In the genomic region with DNA sequence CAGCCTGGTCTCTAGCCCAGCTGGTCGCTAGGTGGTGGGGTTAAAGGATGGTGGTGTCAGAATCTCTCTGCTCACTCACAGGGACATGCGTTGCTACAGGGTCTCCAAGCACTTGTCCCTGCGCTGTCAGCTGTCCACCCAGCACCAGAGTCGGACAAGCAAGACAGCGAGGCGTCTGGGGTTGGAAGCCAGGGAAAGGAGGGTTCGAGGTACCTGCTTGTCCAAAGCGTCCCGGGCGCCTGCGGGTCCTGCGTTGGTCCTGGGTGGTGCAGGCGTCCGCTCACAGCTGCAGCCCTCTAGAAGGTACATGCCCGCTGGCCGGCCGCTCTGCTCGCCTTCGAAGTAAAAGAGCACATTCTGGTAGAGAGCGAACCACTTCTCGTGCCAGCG, we compare ENCODE assay signal across 8 mouse cellular contexts. TPM values are rescaled to one million over a fixed set of nuclear protein-coding genes. Genes with fewer than 3 reads are reported as not detected.
DNase-seq lines count a peak whose midpoint lies in the region; ATAC-seq lines count a peak whose summit lies in the region.

No protein-coding gene starts in this region.

- H3K4me3 ChIP-seq in kidney, embryonic 14.5 days (ENCODE audit: low read length), result peak overlapping the region; percentile 63
- peak overlapping the region; percentile 61 for H3K4me3 ChIP-seq in midbrain, embryonic 13.5 days (replicated peaks)

- no peak for DNase-seq in kidney, adult 11 months
- DNase-seq in adrenal gland, postnatal 36 days, result peak; percentile 5 to 16
- DNase-seq in kidney, postnatal 14 days, result peak; percentile 8
- DNase-seq in testis, postnatal 10 days (ENCODE audit: low spot score), result peak; percentile 39
- DNase-seq in MN1 (ENCODE audit: low spot score), result no peak

- peak; percentile 73 for ATAC-seq in kidney, embryonic 14.5 days (ENCODE audit: low FRiP score, low TSS enrichment)
- 0 out of 2 replicates have a peak, but pooled peaks have one; percentile 12 for ATAC-seq in granulocyte monocyte progenitor cell, adult 5-6 weeks (replicated peaks; ENCODE audit: poor library complexity, severe bottlenecking)
- peak; percentile 31; the same call in 1 of the 2 replicates for ATAC-seq in midbrain, embryonic 13.5 days

- H3K36me3 ChIP-seq in kidney, embryonic 14.5 days (ENCODE audit: control insufficient read depth, insufficient read depth, low read length), result no peaks in the 10 kb centered on the region
- H3K36me3 ChIP-seq in midbrain, embryonic 13.5 days, result no peaks in the 10 kb centered on the region

- peaks cover 25% of the 10 kb centered on the region for H3K27me3 ChIP-seq in kidney, embryonic 14.5 days (ENCODE audit: control insufficient read depth, insufficient read depth, low read length)
- H3K27me3 ChIP-seq in midbrain, embryonic 13.5 days, result peaks cover 28% of the 10 kb centered on the region

- no peaks in the 10 kb centered on the region for H3K9me3 ChIP-seq in kidney, embryonic 14.5 days (ENCODE audit: control insufficient read depth, low read length)
- H3K9me3 ChIP-seq in midbrain, embryonic 13.5 days, result no peaks in the 10 kb centered on the region

- no peaks in the 10 kb centered on the region for H3K4me1 ChIP-seq in kidney, embryonic 14.5 days (ENCODE audit: control insufficient read depth, insufficient read depth, low read length)
- peaks cover 14% of the 10 kb centered on the region for H3K4me1 ChIP-seq in midbrain, embryonic 13.5 days (replicated peaks)

- 11% methylated on average over 22 of the region's 22 CpGs for WGBS in kidney, embryonic 14.5 days
- WGBS in midbrain, embryonic 13.5 days, result 7% methylated on average over 22 of the region's 22 CpGs

- peak overlapping the region; percentile 96 for H3K4me2 ChIP-seq in kidney, embryonic 14.5 days (replicated peaks; ENCODE audit: low read depth, low read length)
- H3K4me2 ChIP-seq in midbrain, embryonic 13.5 days (replicated peaks), result peak overlapping the region; percentile 94

- H3K27ac ChIP-seq in kidney, embryonic 14.5 days (ENCODE audit: low read depth, low read length), result no peak overlapping the region
- H3K27ac ChIP-seq in midbrain, embryonic 13.5 days, result no peak overlapping the region

- H3K9ac ChIP-seq in kidney, embryonic 14.5 days (ENCODE audit: low read depth, low read length), result peak overlapping the region; percentile 51; the same call in 1 of the 2 replicates
- H3K9ac ChIP-seq in midbrain, embryonic 13.5 days (replicated peaks), result peak overlapping the region; percentile 65

RNA-seq across cellular contexts. Expression of a gene that starts 0.5 kb away (rescaled TPM):
- 1.5 and 1.7 TPM in 2 replicates for polyA plus RNA-seq in kidney, embryonic 14.5 days (2014; fragmentation: Nextera tagmentation; extraction: Ambion mirVana)
- total RNA-seq in adrenal gland, postnatal 36 days (2021), result 1 to 10 TPM; 2.6 to 2.7 TPM
- 1.1 and 1.7 TPM in 2 replicates for total RNA-seq in granulocyte monocyte progenitor cell, adult 5-6 weeks (2014; fragmentation: Nextera tagmentation)
- 0.26 and 0.73 TPM in 2 replicates for total RNA-seq in granulocyte monocyte progenitor cell, adult 5-6 weeks (2017)
- 1.8 and 2.2 TPM in 2 replicates for polyA plus RNA-seq in midbrain, embryonic 13.5 days (2015; fragmentation: Nextera tagmentation; extraction: Ambion mirVana)

Comparison
In these comparisons a context has a peak if more than half of its experiments do, and no peak if none do; other contexts are left out.
1. DNase-seq: peak in adrenal gland, postnatal 36 days (2 of 2), kidney, postnatal 14 days (single experiment) and testis, postnatal 10 days (single experiment); none in kidney, adult 11 months (single experiment) and MN1 (single experiment).
2. ATAC-seq: peak in every context shown above with its lines; median percentile 73 in kidney, embryonic 14.5 days; 31 in midbrain, embryonic 13.5 days; 12 in granulocyte monocyte progenitor cell, adult 5-6 weeks.